Mouse (Mus musculus): ENCODE results near the gene Skida1. TPM values are rescaled to one million over a fixed set of nuclear protein-coding genes. Genes with fewer than 3 reads are reported as not detected.

The Skida1 gene
- polyA plus RNA-seq, 1 experiment from 2014 or later: 0.37 TPM

DNA sequence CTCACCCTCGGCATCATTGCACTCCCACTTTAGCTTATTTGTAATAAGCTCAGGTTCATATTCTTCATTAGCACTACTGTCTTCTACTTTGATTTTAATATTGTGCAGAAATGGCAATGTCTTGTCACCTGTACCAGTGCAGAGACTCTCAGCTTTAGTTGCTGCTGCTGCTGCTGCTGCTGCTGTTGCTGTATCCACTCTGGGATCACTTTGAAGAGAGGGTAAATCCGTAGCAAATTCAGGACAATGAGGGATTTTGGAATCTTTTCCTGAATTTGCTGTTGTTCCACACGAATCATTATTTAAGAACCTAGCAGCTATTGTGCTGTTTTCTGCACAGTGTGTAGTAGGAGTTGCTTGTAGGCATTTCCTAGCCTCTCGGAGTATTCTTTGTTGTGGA is 2.7 kb downstream of the Skida1 start:
- H3K9me3 ChIP-seq (replicated peaks): no peaks in the 10 kb centered on the region
- no peak for ATAC-seq (ENCODE audit: insufficient read depth)
- peak overlapping the region; percentile 52 for H3K9ac ChIP-seq
- H3K4me3 ChIP-seq (replicated peaks): peak overlapping the region; percentile 64
- H3K4me1 ChIP-seq (replicated peaks): peaks cover 32% of the 10 kb centered on the region
- no peak overlapping the region for H3K27ac ChIP-seq (replicated peaks)
- WGBS (ENCODE audit: insufficient replicate concordance): 12% methylated on average over 4 of the region's 4 CpGs
- peaks cover 97% of the 10 kb centered on the region for H3K27me3 ChIP-seq
- peak overlapping the region; percentile 85 for H3K4me2 ChIP-seq
- H3K36me3 ChIP-seq (replicated peaks): no peaks in the 10 kb centered on the region

DNA sequence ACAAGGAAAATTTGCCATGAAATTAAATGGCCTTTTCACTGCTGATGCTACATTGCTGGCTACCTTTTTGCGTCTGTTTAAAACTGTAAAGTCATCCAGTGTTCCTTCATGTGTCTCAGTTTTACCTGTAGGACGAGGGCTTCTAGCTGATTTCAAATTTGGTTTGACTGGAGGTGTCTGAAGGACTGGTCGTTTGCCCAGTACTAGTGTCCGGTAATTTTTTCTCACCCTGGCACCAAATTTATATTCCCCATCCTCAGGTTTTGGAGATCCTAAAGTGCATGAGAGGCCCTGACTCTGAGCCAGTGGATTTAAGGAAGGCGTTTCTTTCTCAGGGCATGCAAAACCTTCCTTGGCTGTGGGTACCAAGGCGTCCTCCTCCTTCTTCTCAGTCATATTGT is 3.1 kb downstream of the Skida1 start:
- ATAC-seq (ENCODE audit: insufficient read depth): no peak
- no peak overlapping the region for H3K9ac ChIP-seq

DNA sequence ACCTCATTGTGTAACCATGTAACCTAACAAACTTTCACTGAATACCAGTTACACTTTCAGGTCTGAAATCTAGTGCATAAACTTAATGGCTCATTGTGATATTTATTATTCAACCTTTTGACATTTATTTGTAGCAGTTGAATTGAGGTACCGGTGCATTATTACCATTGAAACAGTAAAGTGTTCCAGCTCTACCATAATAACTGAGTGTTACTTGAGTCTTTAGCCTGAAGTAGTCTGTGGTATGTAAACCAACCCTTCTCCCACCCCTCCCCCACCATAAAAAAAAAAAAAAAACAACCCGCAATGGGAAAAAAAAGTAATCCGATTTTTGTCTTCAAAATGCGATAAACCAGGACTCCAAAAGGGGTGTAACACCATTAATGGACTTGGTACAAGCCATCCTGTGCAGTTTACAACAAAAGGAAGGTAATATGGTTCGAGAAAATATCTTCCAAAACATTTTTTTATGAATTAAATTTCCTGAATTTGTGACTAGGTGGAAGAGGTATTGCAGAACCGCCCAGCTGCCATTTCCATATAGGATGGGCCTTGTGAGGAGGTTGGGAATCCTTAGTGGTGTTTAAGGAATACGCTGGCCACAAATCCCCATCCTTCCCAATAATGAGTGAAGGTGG is 3.6 kb downstream of the Skida1 start:
- no peaks in the 10 kb centered on the region for H3K9me3 ChIP-seq (replicated peaks)
- H3K4me1 ChIP-seq (replicated peaks): peaks cover 40% of the 10 kb centered on the region
- peaks cover 97% of the 10 kb centered on the region for H3K27me3 ChIP-seq
- no peak for ATAC-seq (ENCODE audit: insufficient read depth)
- H3K36me3 ChIP-seq (replicated peaks): no peaks in the 10 kb centered on the region
- WGBS (ENCODE audit: insufficient replicate concordance): 39% methylated on average over 7 of the region's 7 CpGs
- no peak overlapping the region for H3K27ac ChIP-seq (replicated peaks)
- H3K9ac ChIP-seq: no peak overlapping the region
- no peak overlapping the region for H3K4me3 ChIP-seq (replicated peaks)
- H3K4me2 ChIP-seq: peak overlapping the region; percentile 85

More for the DNA sequence above, 3.1 kb downstream of the Skida1 start:
- Histone ChIP-seq H3K4me3 (replicated peaks) (peak overlapping the region; percentile 64; the same call in 1 of the 2 replicates), H3K9me3 (replicated peaks) (no peaks in the 10 kb centered on the region), H3K36me3 (replicated peaks) (no peaks in the 10 kb centered on the region), H3K4me2 (peak overlapping the region; percentile 85), H3K4me1 (replicated peaks) (peaks cover 36% of the 10 kb centered on the region), H3K27me3 (peaks cover 97% of the 10 kb centered on the region), H3K27ac (replicated peaks) (no peak overlapping the region)
- WGBS (ENCODE audit: insufficient replicate concordance): 51% methylated on average over 6 of the region's 6 CpGs

DNA sequence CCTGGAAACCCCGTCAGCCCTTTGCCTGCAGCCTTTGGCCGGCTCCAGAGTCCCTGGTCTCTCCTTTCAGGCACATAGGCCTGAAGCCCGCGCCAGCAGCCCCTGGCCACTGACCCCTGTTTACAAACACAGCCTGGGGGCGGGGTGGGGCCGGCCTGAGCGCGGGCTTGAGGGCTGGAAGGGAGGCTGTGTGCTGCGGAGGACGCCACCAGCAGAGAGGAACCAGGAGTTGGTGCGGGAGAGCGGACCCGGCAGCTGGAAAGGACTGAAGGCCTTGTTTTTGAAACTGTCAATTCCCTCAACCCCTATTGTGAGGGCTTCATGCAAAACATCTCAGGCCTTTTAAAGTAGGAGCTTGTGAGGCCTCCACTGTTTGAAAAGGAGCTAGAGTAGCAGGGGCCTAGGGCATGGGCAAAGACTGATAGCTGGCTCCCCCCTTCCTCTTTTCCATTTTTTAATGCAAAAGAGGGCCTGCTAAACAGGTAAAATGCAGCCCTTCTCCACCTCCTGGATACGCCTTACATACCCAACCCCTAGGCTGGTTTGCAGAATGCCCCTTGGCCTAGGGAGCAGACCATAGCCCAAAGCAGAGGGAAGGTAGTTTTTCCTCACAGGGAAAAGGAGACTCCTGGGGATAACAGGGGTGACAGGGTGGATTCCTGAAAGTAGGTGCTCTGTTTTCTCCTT is 7.5 kb downstream of the Skida1 start:
- Histone ChIP-seq H3K9ac (no peak overlapping the region), H3K27me3 (peaks cover 95% of the 10 kb centered on the region), H3K9me3 (replicated peaks) (no peaks in the 10 kb centered on the region), H3K4me3 (replicated peaks) (no peak overlapping the region), H3K4me1 (replicated peaks) (peaks cover 14% of the 10 kb centered on the region), H3K36me3 (replicated peaks) (no peaks in the 10 kb centered on the region), H3K27ac (replicated peaks) (peak overlapping the region; percentile 64), H3K4me2 (peak overlapping the region; percentile 27)
- ATAC-seq (ENCODE audit: insufficient read depth): peak; percentile 47
- 49% methylated on average over 14 of the region's 14 CpGs for WGBS (ENCODE audit: insufficient replicate concordance)

DNA sequence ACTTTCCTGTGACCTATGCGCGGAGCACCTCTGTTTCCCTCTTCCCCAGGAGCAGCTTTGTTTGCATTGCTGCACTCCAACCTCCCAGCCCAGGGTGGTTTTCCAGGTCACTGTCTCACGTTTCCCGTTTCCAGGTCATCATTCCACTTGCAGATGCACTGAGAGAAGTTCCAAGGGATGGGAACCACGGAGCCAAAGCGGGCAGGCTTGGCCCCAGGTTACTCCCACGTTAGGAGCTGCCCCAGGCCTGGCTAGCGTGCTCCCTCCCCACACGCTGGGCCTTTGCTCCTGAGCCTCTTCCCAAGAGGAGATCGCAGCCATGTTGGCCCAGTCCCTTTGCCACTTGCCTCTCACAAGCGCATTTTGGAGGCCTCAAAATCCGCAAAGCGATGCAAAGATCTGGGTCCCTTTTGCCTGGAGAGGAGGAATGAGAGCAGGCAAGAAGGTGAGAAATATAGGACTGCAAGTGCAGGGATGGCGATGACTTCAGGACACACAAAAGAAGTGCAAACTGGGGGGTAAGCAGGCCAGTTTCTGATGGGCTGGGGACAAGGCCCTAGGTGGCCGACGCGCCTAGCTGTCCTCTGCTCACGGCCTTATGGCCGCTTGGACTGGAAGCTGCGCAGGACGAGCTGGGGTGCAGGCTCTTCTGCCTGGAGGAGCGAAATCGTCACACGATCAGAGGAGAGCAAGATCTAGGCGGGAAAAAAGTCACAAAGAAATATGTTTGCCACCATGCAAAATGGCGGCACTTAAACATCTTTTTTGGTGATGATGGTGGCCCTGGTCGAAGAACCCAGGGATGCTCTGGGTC is 8.3 kb downstream of the Skida1 start:
- Histone ChIP-seq H3K9ac (no peak overlapping the region), H3K4me2 (peak overlapping the region; percentile 27), H3K4me1 (replicated peaks) (peaks cover 13% of the 10 kb centered on the region), H3K27ac (replicated peaks) (peak overlapping the region; percentile 64), H3K36me3 (replicated peaks) (no peaks in the 10 kb centered on the region), H3K27me3 (peaks cover 90% of the 10 kb centered on the region), H3K4me3 (replicated peaks) (no peak overlapping the region), H3K9me3 (replicated peaks) (no peaks in the 10 kb centered on the region)
- WGBS (ENCODE audit: insufficient replicate concordance): 63% methylated on average over 27 of the region's 27 CpGs
- peak; percentile 52; the same call in 1 of the 2 replicates for ATAC-seq (ENCODE audit: insufficient read depth)

DNA sequence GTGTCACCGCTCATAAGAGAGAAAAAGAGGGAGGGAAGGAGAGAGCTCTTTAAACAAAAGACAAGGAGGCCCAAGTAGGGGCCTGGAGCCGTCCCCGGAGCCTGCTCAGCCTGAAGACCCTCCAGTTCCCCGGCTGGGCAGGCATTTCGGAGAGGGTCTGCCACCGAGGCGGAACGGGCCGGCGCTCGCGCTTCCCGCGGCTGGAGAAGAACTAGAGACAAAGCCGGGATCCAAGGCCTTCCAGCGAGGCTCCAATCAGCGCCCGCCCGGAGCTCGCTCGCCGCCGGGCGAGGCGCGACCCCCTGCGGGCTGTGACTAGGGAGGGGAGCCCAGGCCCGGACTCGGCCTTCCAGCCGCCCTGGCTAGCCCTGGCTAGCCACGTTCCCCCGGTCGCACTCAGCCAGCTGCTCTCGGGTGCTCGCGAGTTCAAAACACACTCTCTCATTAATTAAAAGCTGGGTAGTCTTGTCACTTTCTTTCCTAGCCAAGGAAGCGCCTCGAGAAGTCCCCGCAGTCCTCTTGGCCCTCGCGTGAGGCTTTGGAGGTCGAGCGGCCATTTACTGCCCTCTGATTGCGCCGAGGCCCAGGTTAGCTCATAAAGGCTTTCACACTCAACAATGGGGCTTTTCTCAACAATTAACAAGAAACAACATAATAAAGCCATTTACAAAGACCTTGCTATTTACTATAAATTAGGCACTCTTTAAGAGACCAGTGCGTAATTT is 9.1 kb downstream of the Skida1 start:
- H3K27me3 ChIP-seq: peaks cover 88% of the 10 kb centered on the region
- H3K4me2 ChIP-seq: peak overlapping the region; percentile 46
- no peaks in the 10 kb centered on the region for H3K9me3 ChIP-seq (replicated peaks)
- no peak overlapping the region for H3K4me3 ChIP-seq (replicated peaks)
- ATAC-seq (ENCODE audit: insufficient read depth): peak; percentile 42; the same call in 1 of the 2 replicates
- H3K4me1 ChIP-seq (replicated peaks): peaks cover 13% of the 10 kb centered on the region
- no peak overlapping the region for H3K9ac ChIP-seq
- no peak overlapping the region; the same call in 1 of the 2 replicates for H3K27ac ChIP-seq (replicated peaks)
- no peaks in the 10 kb centered on the region for H3K36me3 ChIP-seq (replicated peaks)
- 38% methylated on average over 46 of the region's 46 CpGs for WGBS (ENCODE audit: insufficient replicate concordance)

DNA sequence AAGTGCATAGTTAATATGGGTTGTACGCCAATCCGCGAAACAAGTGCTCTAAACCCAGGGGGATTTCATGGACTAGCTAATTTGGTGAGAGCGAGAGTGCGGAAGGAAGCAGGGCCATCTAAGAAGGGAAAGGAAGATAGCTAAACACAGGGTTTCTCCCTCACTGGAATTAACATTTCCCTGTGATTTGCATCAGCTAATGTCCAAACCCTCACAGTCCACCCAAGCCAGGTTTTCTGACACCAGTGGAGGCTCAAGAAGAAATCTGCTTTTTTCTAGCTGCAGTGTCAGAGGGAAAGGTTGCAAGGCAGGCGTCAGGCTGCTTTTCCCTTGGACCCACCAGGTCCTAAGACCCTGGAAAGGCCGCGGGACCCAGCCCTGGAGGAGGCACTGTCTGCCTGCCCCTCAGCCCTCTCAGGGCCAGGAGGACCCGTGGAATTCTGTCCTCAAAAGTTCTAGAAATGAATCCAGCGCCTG is 9.9 kb downstream of the Skida1 start:
- no peak overlapping the region for H3K4me2 ChIP-seq
- no peak for ATAC-seq (ENCODE audit: insufficient read depth)
- H3K4me1 ChIP-seq (replicated peaks): peaks cover 13% of the 10 kb centered on the region

DNA sequence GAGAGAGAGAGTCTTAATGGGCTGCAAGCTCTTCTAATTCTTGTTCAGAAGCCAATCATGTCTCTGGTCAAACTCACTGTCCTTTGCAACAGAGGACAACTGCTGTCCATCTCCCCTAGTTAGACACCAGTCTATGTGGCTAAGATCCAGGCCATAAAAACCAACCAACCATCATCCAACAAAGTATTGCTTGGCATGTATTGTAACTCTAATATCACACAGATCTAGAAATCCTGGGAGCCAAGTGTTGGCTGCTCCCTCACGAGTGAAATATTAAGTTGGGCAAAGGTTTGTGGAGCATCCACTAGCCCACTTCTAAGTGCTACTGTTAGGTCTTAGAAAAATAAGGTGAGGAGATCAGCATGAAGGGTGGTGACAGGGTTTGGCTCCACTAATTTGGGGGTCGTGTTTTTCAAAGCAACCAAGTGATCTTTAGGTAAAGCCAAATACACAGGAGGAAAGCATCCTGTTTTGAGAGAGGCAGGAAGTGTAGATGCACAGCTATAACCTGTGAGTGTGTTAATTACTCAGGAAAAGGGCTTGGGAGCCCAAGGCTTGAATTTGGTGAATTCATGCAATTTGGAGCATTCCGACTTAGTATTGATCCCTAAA is 10.6 kb downstream of the Skida1 start:
- no peak overlapping the region for H3K9ac ChIP-seq
- H3K4me2 ChIP-seq: no peak overlapping the region
- no peak for ATAC-seq (ENCODE audit: insufficient read depth)
- H3K27me3 ChIP-seq: peaks cover 90% of the 10 kb centered on the region
- H3K27ac ChIP-seq (replicated peaks): no peak overlapping the region
- H3K36me3 ChIP-seq (replicated peaks): no peaks in the 10 kb centered on the region
- H3K4me3 ChIP-seq (replicated peaks): no peak overlapping the region
- H3K4me1 ChIP-seq (replicated peaks): peaks cover 13% of the 10 kb centered on the region
- no peaks in the 10 kb centered on the region for H3K9me3 ChIP-seq (replicated peaks)
- 53% methylated on average over 3 of the region's 3 CpGs for WGBS (ENCODE audit: insufficient replicate concordance)

More for the DNA sequence above, 9.9 kb downstream of the Skida1 start:
- no peak overlapping the region for H3K27ac ChIP-seq (replicated peaks)
- H3K9ac ChIP-seq: no peak overlapping the region
- 66% methylated on average over 10 of the region's 10 CpGs for WGBS (ENCODE audit: insufficient replicate concordance)
- peaks cover 88% of the 10 kb centered on the region for H3K27me3 ChIP-seq
- H3K36me3 ChIP-seq (replicated peaks): no peaks in the 10 kb centered on the region
- no peak overlapping the region for H3K4me3 ChIP-seq (replicated peaks)
- no peaks in the 10 kb centered on the region for H3K9me3 ChIP-seq (replicated peaks)

DNA sequence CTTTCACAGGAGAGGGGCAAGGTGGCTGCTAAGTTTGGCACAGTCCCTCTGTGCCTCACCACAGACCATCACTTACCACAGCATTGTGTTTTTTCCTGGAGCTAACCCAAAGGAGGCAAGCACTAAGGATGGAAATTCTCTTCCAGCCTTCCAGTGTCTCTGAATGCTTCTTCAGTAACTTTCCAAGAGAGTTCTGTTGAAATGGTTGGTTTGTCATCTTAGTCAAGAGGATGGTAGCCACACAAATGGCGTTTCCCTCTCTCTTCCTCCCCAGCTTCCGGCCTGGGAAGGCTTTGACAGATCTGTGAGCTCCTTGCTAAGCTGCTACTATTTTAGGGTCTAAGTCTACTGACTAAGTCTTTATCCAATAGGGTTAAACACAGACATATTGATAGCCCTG is 11.4 kb downstream of the Skida1 start, which contains the start of gene A930004D18Rik:
TSS of gene A930004D18Rik (minus strand) at position 247 of the 400 bp plus-strand sequence.
- Histone ChIP-seq H3K27ac (replicated peaks) (no peak within 1 kb of the TSS), H3K9ac (no peak within 1 kb of the TSS), H3K27me3 (peaks cover 90% of the 10 kb centered on the region), H3K4me3 (replicated peaks) (no peak within 1 kb of the TSS), H3K4me2 (no peak within 1 kb of the TSS), H3K9me3 (replicated peaks) (no peaks in the 10 kb centered on the region), H3K4me1 (replicated peaks) (peaks cover 13% of the 10 kb centered on the region), H3K36me3 (replicated peaks) (no peaks in the 10 kb centered on the region)
- no peak for ATAC-seq (ENCODE audit: insufficient read depth)
- 22% methylated on average over 2 of the region's 2 CpGs for WGBS (ENCODE audit: insufficient replicate concordance)

All from liver, embryonic 15.5 days (tissue).